Mouse (Mus musculus): Measurements from ENCODE around the gene Lama2. TPM values are rescaled to one million over a fixed set of nuclear protein-coding genes. Genes with fewer than 3 reads are reported as not detected.

Gene Lama2
- polyA plus RNA-seq, 1 experiment: 7.2 TPM

DNA sequence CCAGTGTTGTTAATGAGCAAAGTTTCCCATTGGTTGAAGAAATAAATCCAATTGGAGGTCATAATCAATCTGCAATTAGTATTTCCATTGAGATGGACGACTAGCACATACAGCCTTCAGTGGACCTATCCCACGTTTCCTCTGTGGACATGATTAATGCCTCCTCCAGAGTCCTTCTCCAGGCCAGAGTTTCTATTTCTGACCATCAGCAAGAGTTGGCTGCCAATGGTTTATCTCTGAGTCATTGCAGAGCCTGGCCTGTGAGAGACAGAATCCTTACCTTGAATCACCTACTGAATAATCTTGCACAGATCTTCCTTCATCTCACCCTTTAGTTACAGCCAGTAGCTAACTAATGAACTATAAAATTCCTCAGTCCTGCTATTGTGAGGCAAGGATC is 86.3 kb downstream of the Lama2 start:
- TF ChIP-seq POLR2A (IDR thresholded peaks at IDR 0.05; ENCODE audit: borderline replicate concordance, extremely low read depth, insufficient read depth, insufficient read length, poor library complexity, severe bottlenecking): no peak
- no peak for TF ChIP-seq CTCF (IDR thresholded peaks at IDR 0.05; ENCODE audit: borderline replicate concordance, extremely low read depth, insufficient read depth, insufficient read length)
- DNase-seq (ENCODE audit: low read depth): no peak

GRCm38 (mm10) chr10:27508847-27509459 is 110.6 kb downstream of the Lama2 start:
- TF ChIP-seq POLR2A (IDR thresholded peaks at IDR 0.05; ENCODE audit: borderline replicate concordance, extremely low read depth, insufficient read depth, insufficient read length, poor library complexity, severe bottlenecking) (no peak), CTCF (IDR thresholded peaks at IDR 0.05; ENCODE audit: borderline replicate concordance, extremely low read depth, insufficient read depth, insufficient read length) (no peak)

GRCm38 (mm10) chr10:27500863-27501262 is 118.7 kb downstream of the Lama2 start:
- DNase-seq (ENCODE audit: low read depth): peak; percentile 24
- TF ChIP-seq POLR2A (IDR thresholded peaks at IDR 0.05; ENCODE audit: borderline replicate concordance, extremely low read depth, insufficient read depth, insufficient read length, poor library complexity, severe bottlenecking) (no peak), CTCF (IDR thresholded peaks at IDR 0.05; ENCODE audit: borderline replicate concordance, extremely low read depth, insufficient read depth, insufficient read length) (no peak)

More at GRCm38 (mm10) chr10:27508847-27509459, 110.6 kb downstream of the Lama2 start:
- DNase-seq (ENCODE audit: low read depth): peak; percentile 75

DNA sequence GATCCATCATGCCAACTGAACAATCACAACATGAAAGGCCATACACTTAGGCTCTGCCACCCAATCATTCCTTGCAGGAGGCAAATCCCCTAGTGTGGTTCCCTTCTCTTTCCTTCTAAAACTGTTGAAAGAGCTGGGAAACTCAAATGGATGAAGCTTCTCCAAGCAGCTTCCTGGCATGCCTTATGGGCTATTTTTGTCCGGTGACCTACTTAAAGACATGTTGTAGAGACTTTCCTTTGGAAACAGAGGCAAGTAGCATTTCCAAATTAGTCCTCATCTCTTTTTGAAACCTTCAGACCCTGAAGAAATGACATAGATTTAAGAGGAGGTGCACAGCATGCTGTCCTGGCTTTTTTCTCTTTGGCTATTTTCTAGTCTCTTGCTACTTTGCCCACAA is 131.1 kb downstream of the Lama2 start:
- no peak for TF ChIP-seq CTCF (IDR thresholded peaks at IDR 0.05; ENCODE audit: borderline replicate concordance, extremely low read depth, insufficient read depth, insufficient read length)
- TF ChIP-seq POLR2A (IDR thresholded peaks at IDR 0.05; ENCODE audit: borderline replicate concordance, extremely low read depth, insufficient read depth, insufficient read length, poor library complexity, severe bottlenecking): no peak

GRCm38 (mm10) chr10:27484041-27484440 is 135.5 kb downstream of the Lama2 start:
- no peak for DNase-seq (ENCODE audit: low read depth)
- TF ChIP-seq POLR2A (IDR thresholded peaks at IDR 0.05; ENCODE audit: borderline replicate concordance, extremely low read depth, insufficient read depth, insufficient read length, poor library complexity, severe bottlenecking): no peak
- no peak for TF ChIP-seq CTCF (IDR thresholded peaks at IDR 0.05; ENCODE audit: borderline replicate concordance, extremely low read depth, insufficient read depth, insufficient read length)

More for the DNA sequence above, 131.1 kb downstream of the Lama2 start:
- DNase-seq (ENCODE audit: low read depth): no peak

GRCm38 (mm10) chr10:27475540-27475939 is 144.0 kb downstream of the Lama2 start:
- no peak for TF ChIP-seq CTCF (IDR thresholded peaks at IDR 0.05; ENCODE audit: borderline replicate concordance, extremely low read depth, insufficient read depth, insufficient read length)
- TF ChIP-seq POLR2A (IDR thresholded peaks at IDR 0.05; ENCODE audit: borderline replicate concordance, extremely low read depth, insufficient read depth, insufficient read length, poor library complexity, severe bottlenecking): no peak
- peak; percentile 14 for DNase-seq (ENCODE audit: low read depth)

DNA sequence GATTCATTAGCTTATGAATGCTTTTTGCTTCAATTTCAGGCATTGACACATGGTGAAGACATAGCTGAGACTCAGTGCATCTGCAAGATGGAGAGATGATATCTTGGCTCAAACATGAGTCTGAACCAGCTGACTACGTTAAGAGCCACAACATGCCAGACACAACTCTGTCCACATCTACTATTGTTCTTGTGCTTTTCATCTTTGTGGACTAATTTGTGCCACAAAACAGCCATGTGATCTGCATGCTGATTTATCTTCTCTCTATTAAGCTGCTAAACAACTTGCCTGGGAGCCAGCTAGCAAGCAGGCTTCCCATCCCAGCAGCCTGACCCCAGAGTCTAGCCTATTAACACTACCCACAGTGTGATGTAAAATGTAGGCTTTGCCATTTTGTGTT is 151.3 kb downstream of the Lama2 start:
- peak; percentile 88 for DNase-seq (ENCODE audit: low read depth)
- TF ChIP-seq POLR2A (IDR thresholded peaks at IDR 0.05; ENCODE audit: borderline replicate concordance, extremely low read depth, insufficient read depth, insufficient read length, poor library complexity, severe bottlenecking) (no peak), CTCF (IDR thresholded peaks at IDR 0.05; ENCODE audit: borderline replicate concordance, extremely low read depth, insufficient read depth, insufficient read length) (no peak)

DNA sequence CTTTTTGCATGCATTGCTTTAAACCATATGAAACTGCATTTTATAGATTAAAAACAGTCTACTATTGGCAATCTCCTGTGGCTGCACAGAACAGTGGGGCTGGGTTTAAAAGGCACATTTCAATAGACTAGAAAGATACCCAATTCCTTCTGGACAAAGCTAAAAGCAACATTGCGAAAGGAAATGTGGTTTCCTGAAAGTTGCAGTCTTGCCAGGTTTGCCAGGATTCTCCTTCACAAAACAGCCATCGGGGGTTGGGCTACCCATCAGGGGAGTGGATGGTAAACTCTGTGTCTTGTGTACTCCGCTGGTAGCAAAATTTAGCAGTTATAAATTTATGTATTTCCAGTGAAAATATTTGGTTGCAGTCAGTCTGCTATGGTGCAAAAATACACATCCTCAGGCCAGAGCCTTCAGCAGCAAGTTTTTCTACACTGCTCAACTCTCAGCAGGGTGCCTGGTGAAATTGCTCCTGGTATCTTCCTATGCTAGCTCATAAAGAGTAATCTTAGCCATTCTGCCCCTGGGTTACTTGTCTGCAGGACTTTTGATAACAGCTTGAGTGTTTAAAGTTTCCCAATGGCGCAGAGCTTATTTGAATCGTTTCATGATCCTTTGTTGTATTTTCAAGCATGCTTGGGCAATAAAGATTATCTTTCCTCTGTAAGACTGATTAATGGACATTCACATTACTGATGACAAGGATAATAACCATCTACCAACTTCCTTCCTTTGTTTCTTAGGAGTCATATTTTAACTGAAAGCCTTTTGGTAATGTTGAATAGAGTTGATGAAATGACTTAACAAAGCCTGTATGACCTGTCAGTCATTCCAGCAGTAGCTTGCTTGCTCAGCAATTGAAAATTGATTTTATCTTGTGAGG is 205.7 kb downstream of the Lama2 start:
- TF ChIP-seq CTCF (IDR thresholded peaks at IDR 0.05; ENCODE audit: borderline replicate concordance, extremely low read depth, insufficient read depth, insufficient read length) (no peak), POLR2A (IDR thresholded peaks at IDR 0.05; ENCODE audit: borderline replicate concordance, extremely low read depth, insufficient read depth, insufficient read length, poor library complexity, severe bottlenecking) (no peak)
- peak; percentile 23 for DNase-seq (ENCODE audit: low read depth)

GRCm38 (mm10) chr10:27390753-27391152 is 228.8 kb downstream of the Lama2 start:
- TF ChIP-seq CTCF (IDR thresholded peaks at IDR 0.05; ENCODE audit: borderline replicate concordance, extremely low read depth, insufficient read depth, insufficient read length) (no peak), POLR2A (IDR thresholded peaks at IDR 0.05; ENCODE audit: borderline replicate concordance, extremely low read depth, insufficient read depth, insufficient read length, poor library complexity, severe bottlenecking) (no peak)
- no peak for DNase-seq (ENCODE audit: low read depth)

DNA sequence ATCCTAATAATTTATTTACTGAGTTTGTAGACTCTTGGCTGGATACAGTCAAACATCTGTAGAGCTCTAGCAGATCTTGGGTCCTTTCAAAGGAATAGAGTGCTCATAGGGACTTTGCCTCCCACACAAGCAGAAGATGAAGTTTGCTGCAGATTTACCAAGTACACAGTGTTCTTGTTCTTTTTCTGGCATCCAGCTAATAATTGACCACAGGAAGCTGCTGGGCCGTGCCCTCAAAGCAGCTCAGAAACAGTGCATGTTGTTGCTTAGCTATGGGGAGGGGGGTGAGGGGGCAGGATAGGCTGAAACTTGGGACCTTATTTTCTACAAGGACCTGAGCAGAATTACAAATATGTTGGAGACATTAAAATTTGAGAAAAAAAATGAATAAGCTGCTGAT is 232.0 kb downstream of the Lama2 start:
- no peak for DNase-seq (ENCODE audit: low read depth)
- TF ChIP-seq POLR2A (IDR thresholded peaks at IDR 0.05; ENCODE audit: borderline replicate concordance, extremely low read depth, insufficient read depth, insufficient read length, poor library complexity, severe bottlenecking) (no peak), CTCF (IDR thresholded peaks at IDR 0.05; ENCODE audit: borderline replicate concordance, extremely low read depth, insufficient read depth, insufficient read length) (no peak)

DNA sequence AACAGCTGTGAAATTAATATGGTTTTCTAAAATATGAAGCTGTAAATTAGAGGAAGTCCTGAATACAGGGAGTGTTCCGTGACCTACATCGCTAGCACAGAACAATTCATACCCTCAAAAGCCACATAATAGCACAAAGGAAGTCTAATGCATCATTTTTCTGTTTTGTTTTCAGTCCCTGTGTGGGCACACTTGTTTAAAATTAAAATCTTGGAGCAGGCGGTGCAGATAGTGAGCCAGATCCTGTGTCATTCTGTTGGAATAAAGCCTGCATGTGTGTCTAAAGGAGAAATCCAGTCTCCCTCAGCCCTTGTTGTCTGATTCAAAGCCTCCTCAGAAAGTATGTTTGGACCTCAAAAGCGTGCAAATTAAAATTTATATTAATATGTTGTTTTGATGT is 234.9 kb downstream of the Lama2 start:
- TF ChIP-seq POLR2A (IDR thresholded peaks at IDR 0.05; ENCODE audit: borderline replicate concordance, extremely low read depth, insufficient read depth, insufficient read length, poor library complexity, severe bottlenecking): no peak
- no peak for TF ChIP-seq CTCF (IDR thresholded peaks at IDR 0.05; ENCODE audit: borderline replicate concordance, extremely low read depth, insufficient read depth, insufficient read length)
- no peak for DNase-seq (ENCODE audit: low read depth)

All from brain, embryonic 14.5 days (tissue).